ENCODE assay signal across 20 mouse cellular contexts in genomic region chr19:60915236-60915635, GRCm38 (mm10). TPM values are rescaled to one million over a fixed set of nuclear protein-coding genes. Genes with fewer than 3 reads are reported as not detected.
DNase-seq lines count a peak whose midpoint lies in the region; ATAC-seq lines count a peak whose summit lies in the region.
"Had no signal": no experiment of that assay in that cellular context is flagged by ENCODE, and none has a peak within 500 bp of the region (broad histone marks: within the 10 kb centered on the region; RNA-seq: fewer than 3 reads in every experiment).

No protein-coding gene starts in this region.

- H3K9ac ChIP-seq in heart, embryonic 14.5 days (ENCODE audit: low read length), result no peak overlapping the region
- H3K9ac ChIP-seq: embryonic facial prominence, embryonic 13.5 days; forebrain, postnatal 0 days; limb, embryonic 13.5 days; neural tube, embryonic 13.5 days had no signal

- WGBS in heart, embryonic 14.5 days, result 13% methylated on average over 4 of the region's 4 CpGs

- H3K27me3 ChIP-seq in heart, embryonic 14.5 days (ENCODE audit: control insufficient read depth, insufficient read depth, low read length), result no peaks in the 10 kb centered on the region
- H3K27me3 ChIP-seq: embryonic facial prominence, embryonic 13.5 days; limb, embryonic 13.5 days; neural tube, embryonic 13.5 days; Patski had no signal

- no peak for ATAC-seq in heart, embryonic 14.5 days (ENCODE audit: insufficient number of reproducible peaks, insufficient read depth, low FRiP score, low read depth)
- ATAC-seq: activated CD4-positive, CD25-positive, alpha-beta regulatory T cell, adult 4 months; forebrain, postnatal 0 days; Patski had no signal

- H3K4me1 ChIP-seq in heart, embryonic 14.5 days (ENCODE audit: control insufficient read depth in 2 of 2, insufficient read depth in 2 of 2, low read length in 2 of 2), result peaks cover 4 to 34% of the 10 kb centered on the region in 2 experiments
- H3K4me1 ChIP-seq: embryonic facial prominence, embryonic 13.5 days; limb, embryonic 13.5 days; midbrain, embryonic 10.5 days; neural tube, embryonic 13.5 days had no signal

- peak overlapping the region; percentile 67 to 71 for H3K27ac ChIP-seq in heart, embryonic 14.5 days (replicated peaks in 1 of 2; ENCODE audit: control insufficient read depth in 1 of 2, insufficient read depth in 1 of 2, low read depth in 2 of 2, low read length in 2 of 2)
- H3K27ac ChIP-seq: embryonic facial prominence, embryonic 13.5 days; limb, embryonic 13.5 days; midbrain, embryonic 10.5 days; neural tube, embryonic 13.5 days had no signal

- no peak overlapping the region for H3K4me2 ChIP-seq in heart, embryonic 14.5 days (ENCODE audit: low read length)
- H3K4me2 ChIP-seq: embryonic facial prominence, embryonic 13.5 days; limb, embryonic 13.5 days; neural tube, embryonic 13.5 days had no signal

- H3K36me3 ChIP-seq in heart, embryonic 14.5 days (ENCODE audit: control insufficient read depth, insufficient read depth, low read length), result no peaks in the 10 kb centered on the region
- H3K36me3 ChIP-seq: embryonic facial prominence, embryonic 13.5 days; limb, embryonic 13.5 days; midbrain, embryonic 10.5 days; neural tube, embryonic 13.5 days had no signal

- DNase-seq in heart, adult 9 months (ENCODE audit: low spot score in 2 of 2), result peak; percentile 24 to 43
- no peak for DNase-seq in heart, adult 8-10 months (ENCODE audit: low spot score)
- DNase-seq in MN1 (ENCODE audit: low spot score), result peak; percentile 36
- DNase-seq in adrenal gland, postnatal 10 days, result peak; percentile 51
- no peak for DNase-seq in spleen, postnatal 4 days (ENCODE audit: low spot score in 2 of 2)
- no peak for DNase-seq in cerebellum, adult 8-10 months
- DNase-seq: cerebellum, adult 9-10 months; forebrain, postnatal 0 days; kidney, adult 18-20 months; kidney, postnatal 4 days; lung, postnatal 4 days; retina, postnatal 1 day; right cerebral cortex, postnatal 4 days had no signal

- no peak overlapping the region for H3K4me3 ChIP-seq in heart, embryonic 14.5 days (ENCODE audit: control insufficient read depth in 1 of 2, insufficient read depth in 1 of 2, low read depth in 1 of 2, low read length in 2 of 2)
- H3K4me3 ChIP-seq: embryonic facial prominence, embryonic 13.5 days; limb, embryonic 13.5 days; midbrain, embryonic 10.5 days; neural tube, embryonic 13.5 days had no signal

- H3K9me3 ChIP-seq in heart, embryonic 14.5 days (ENCODE audit: control insufficient read depth, low read length), result no peaks in the 10 kb centered on the region
- H3K9me3 ChIP-seq: embryonic facial prominence, embryonic 13.5 days; limb, embryonic 13.5 days; midbrain, embryonic 10.5 days; neural tube, embryonic 13.5 days had no signal

RNA-seq across cellular contexts. Expression of gene Grk5, which starts 25.7 kb away (rescaled TPM):
- total RNA-seq in heart, adult 8-10 months (2022), result 10 to 100 TPM; 21.4 to 45.5 (median 35.8) TPM
- total RNA-seq in adrenal gland, postnatal 10 days (2021), result 10 to 100 TPM; 13.1 to 14.6 TPM
- 4.5 TPM in 2 replicates for polyA plus RNA-seq in heart, embryonic 14.5 days (2014; fragmentation: Nextera tagmentation; extraction: Ambion mirVana)

RNA-seq across cellular contexts. Expression of gene Prdx3, which starts 40.9 kb away (rescaled TPM):
- total RNA-seq in heart, adult 8-10 months (2022), result 100 to 1,000 TPM; 388 to 412 (median 399) TPM
- total RNA-seq in adrenal gland, postnatal 10 days (2021), result 100 to 1,000 TPM; 406 to 429 TPM
- 201 and 205 TPM in 2 replicates for polyA plus RNA-seq in heart, embryonic 14.5 days (2014; fragmentation: Nextera tagmentation; extraction: Ambion mirVana)

RNA-seq across cellular contexts. Expression of gene Sfxn4, which starts 54.0 kb away (rescaled TPM):
- total RNA-seq in heart, adult 8-10 months (2022), result 10 to 100 TPM in 1 of 4 experiments, 1 to 10 TPM in 3; 6.9 to 10.8 (median 8.9) TPM
- 1 to 10 TPM; 4.1 to 6.4 TPM for total RNA-seq in adrenal gland, postnatal 10 days (2021)
- 7.7 and 8.5 TPM in 2 replicates for polyA plus RNA-seq in heart, embryonic 14.5 days (2014; fragmentation: Nextera tagmentation; extraction: Ambion mirVana)

Comparison
In these comparisons a context has a peak if more than half of its experiments do, and no peak if none do; other contexts are left out.
1. DNase-seq: peak in heart, adult 9 months (2 of 2), MN1 (single experiment) and adrenal gland, postnatal 10 days (single experiment); none in heart, adult 8-10 months (single experiment), spleen, postnatal 4 days (0 of 2) and cerebellum, adult 8-10 months (single experiment).